In genomic region chr8:6010712-6011111, GRCm38 (mm10) we compare ENCODE assay signal across 30 mouse cellular contexts.
DNase-seq lines count a peak whose midpoint lies in the region; ATAC-seq and TF ChIP-seq lines count a peak whose summit lies in the region.
"Had no signal": no experiment of that assay in that cellular context is flagged by ENCODE, and none has a peak within 500 bp of the region (broad histone marks: within the 10 kb centered on the region; RNA-seq: fewer than 3 reads in every experiment).

No protein-coding gene starts in this region.

- intact Hi-C loops in left cerebral cortex, adult 2 months (cut with DNase I) = loop anchor here (5.0 to 10.0 kb wide), 2 partner anchors 102 to 354 kb away; no protein-coding TSS in a partner anchor
- intact Hi-C loops in left cerebral cortex, postnatal 4 days (cut with DNase I) = no loop called here

- H3K27ac ChIP-seq in left cerebral cortex, adult 2 months = peak overlapping the region; percentile 34
- H3K27ac ChIP-seq in stomach, embryonic 16.5 days (ENCODE audit: low read length) = 0 out of 2 replicates have a peak overlapping the region, but pooled peaks have one; percentile 24
- H3K27ac ChIP-seq: forebrain, embryonic 13.5 days; gastrocnemius, adult 2 months; hindbrain, embryonic 14.5 days; kidney, postnatal 0 days; limb, embryonic 13.5 days; liver, embryonic 13.5 days; midbrain, embryonic 13.5 days; neural tube, embryonic 13.5 days had no signal

- DNase-seq in left cerebral cortex, adult 2 months (ENCODE audit: extremely low spot score in 1 of 2, low spot score in 2 of 2) = no peak
- no peak for DNase-seq in left cerebral cortex, postnatal 4 days
- peak; percentile 44 for DNase-seq in retina, postnatal 1 day
- no peak for DNase-seq in retina, embryonic 14.5 days (ENCODE audit: low spot score)
- DNase-seq in brain, adult 2 months (ENCODE audit: low read depth, low spot score) = peak; percentile 41
- DNase-seq in right cerebral cortex, postnatal 4 days = no peak
- DNase-seq: adrenal gland, postnatal 10 days; cerebellum, adult 11 months; cerebellum, adult 9-10 months; cerebellum, postnatal 36 days; gastrocnemius, adult 2 months; gastrocnemius, postnatal 36 days; heart, adult 18-20 months; heart, postnatal 4 days; kidney, adult 8-10 months; kidney, postnatal 4 days; liver, embryonic 13.5 days; lung, adult 18-20 months; thymus, adult 18-20 months; thymus, postnatal 25 days had no signal

- peak; percentile 5; the same call in 1 of the 2 replicates for ATAC-seq in stomach, embryonic 16.5 days (ENCODE audit: insufficient read depth, low FRiP score)
- ATAC-seq: forebrain, embryonic 13.5 days; midbrain, embryonic 13.5 days; Patski had no signal

- H3K9ac ChIP-seq in stomach, embryonic 16.5 days (ENCODE audit: low read length) = no peak overlapping the region
- H3K9ac ChIP-seq: forebrain, embryonic 13.5 days; heart, embryonic 12.5 days; hindbrain, embryonic 14.5 days; limb, embryonic 13.5 days; liver, embryonic 13.5 days; midbrain, embryonic 13.5 days; neural tube, embryonic 13.5 days had no signal

- H3K4me3 ChIP-seq in left cerebral cortex, adult 2 months = no peak overlapping the region
- H3K4me3 ChIP-seq in stomach, embryonic 16.5 days (replicated peaks; ENCODE audit: low read length) = no peak overlapping the region
- H3K4me3 ChIP-seq: forebrain, embryonic 13.5 days; gastrocnemius, adult 2 months; heart, embryonic 12.5 days; limb, embryonic 13.5 days; liver, embryonic 13.5 days; midbrain, embryonic 13.5 days; neural tube, embryonic 13.5 days had no signal

- H3K4me2 ChIP-seq in stomach, embryonic 16.5 days (ENCODE audit: low read depth, low read length) = no peak overlapping the region
- H3K4me2 ChIP-seq: forebrain, embryonic 13.5 days; heart, embryonic 12.5 days; hindbrain, embryonic 14.5 days; limb, embryonic 13.5 days; liver, embryonic 13.5 days; midbrain, embryonic 13.5 days; neural tube, embryonic 13.5 days had no signal

- no peak for TF ChIP-seq CTCF in left cerebral cortex, adult 2 months (IDR thresholded peaks at IDR 0.05)

- H3K27me3 ChIP-seq in stomach, embryonic 16.5 days (ENCODE audit: control insufficient read depth, insufficient read depth, low read length) = no peaks in the 10 kb centered on the region
- H3K27me3 ChIP-seq: forebrain, embryonic 13.5 days; heart, embryonic 12.5 days; limb, embryonic 13.5 days; liver, embryonic 13.5 days; midbrain, embryonic 13.5 days; neural tube, embryonic 13.5 days; Patski had no signal

- H3K36me3 ChIP-seq in stomach, embryonic 16.5 days (ENCODE audit: control insufficient read depth, insufficient read depth, low read length) = no peaks in the 10 kb centered on the region
- H3K36me3 ChIP-seq: G1E; heart, embryonic 12.5 days; limb, embryonic 13.5 days; liver, embryonic 13.5 days; midbrain, embryonic 13.5 days; neural tube, embryonic 13.5 days had no signal

- H3K4me1 ChIP-seq in stomach, embryonic 16.5 days (ENCODE audit: control insufficient read depth, insufficient read depth, low read length) = no peaks in the 10 kb centered on the region
- H3K4me1 ChIP-seq: forebrain, embryonic 13.5 days; heart, embryonic 12.5 days; limb, embryonic 13.5 days; liver, embryonic 13.5 days; midbrain, embryonic 13.5 days; neural tube, embryonic 13.5 days had no signal

- H3K9me3 ChIP-seq in stomach, embryonic 16.5 days (replicated peaks; ENCODE audit: control insufficient read depth, low read length) = no peaks in the 10 kb centered on the region
- H3K9me3 ChIP-seq: forebrain, embryonic 13.5 days; G1E; heart, embryonic 12.5 days; limb, embryonic 13.5 days; liver, embryonic 13.5 days; midbrain, embryonic 13.5 days; neural tube, embryonic 13.5 days had no signal

- 61% methylated on average over 2 of the region's 2 CpGs for WGBS in stomach, embryonic 16.5 days

Comparison
In these comparisons a context has a peak if more than half of its experiments do, and no peak if none do; other contexts are left out.
1. DNase-seq: peak in retina, postnatal 1 day (single experiment) and brain, adult 2 months (single experiment); none in left cerebral cortex, adult 2 months (0 of 2), left cerebral cortex, postnatal 4 days (single experiment), retina, embryonic 14.5 days (single experiment) and right cerebral cortex, postnatal 4 days (single experiment).